Mouse (Mus musculus) left cerebral cortex, adult 18-20 months (tissue): ENCODE measurements around the gene Usp48. TPM values are rescaled to one million over a fixed set of nuclear protein-coding genes. Genes with fewer than 3 reads are reported as not detected.

Experiments
- DNase-seq, 2 experiments: peaks; one replicate each; pipeline ENCODE4 v3.0.0; 2021 to 2022; ENCODE audit warnings: low spot score in 2 of 2, mixed read lengths in 1 of 2
- total RNA-seq, 2 experiments: library from RNA; stranded (reverse); gene quantifications; 2 replicates each; pipeline ENCODE4 v1.2.3; 2021

Usp48 gene
- total RNA-seq, 2 experiments from 2014 or later: 111 to 127 TPM

GRCm38 (mm10) chr4:137682961-137683453 lies 89.5 kb downstream of the Usp48 start:
- DNase-seq: no peak

- no peak for DNase-seq
These were observed 91.3 kb downstream of the Usp48 start for GRCm38 (mm10) chr4:137684830-137685343.

GRCm38 (mm10) chr4:137686303-137686702 lies 92.7 kb downstream of the Usp48 start:
- DNase-seq: no peak

- DNase-seq: no peak
These were observed 93.8 kb downstream of the Usp48 start for GRCm38 (mm10) chr4:137687234-137687825.

GRCm38 (mm10) chr4:137692107-137692902 lies 98.8 kb downstream of the Usp48 start:
- peak; percentile 69 to 81 for DNase-seq

GRCm38 (mm10) chr4:137695300-137695699 lies 101.7 kb downstream of the Usp48 start:
- DNase-seq: no peak

- DNase-seq: no peak
These were observed 102.3 kb downstream of the Usp48 start for GRCm38 (mm10) chr4:137695900-137696299.

GRCm38 (mm10) chr4:137697156-137697885 lies 103.8 kb downstream of the Usp48 start:
- no peak for DNase-seq

GRCm38 (mm10) chr4:137698076-137698985 lies 104.8 kb downstream of the Usp48 start:
- no peak for DNase-seq

GRCm38 (mm10) chr4:137699264-137700211 lies 106.0 kb downstream of the Usp48 start:
- no peak for DNase-seq

- DNase-seq: no peak
These were observed 107.4 kb downstream of the Usp48 start for GRCm38 (mm10) chr4:137700960-137701359.

GRCm38 (mm10) chr4:137703077-137703476 lies 109.5 kb downstream of the Usp48 start:
- DNase-seq: no peak

- no peak for DNase-seq
These were observed 111.0 kb downstream of the Usp48 start for GRCm38 (mm10) chr4:137704561-137704960.

GRCm38 (mm10) chr4:137705379-137705778 lies 111.8 kb downstream of the Usp48 start:
- peak in 1 of 2 experiments; percentile 40 for DNase-seq

- DNase-seq: no peak
These were observed 113.0 kb downstream of the Usp48 start for GRCm38 (mm10) chr4:137706510-137706909.

GRCm38 (mm10) chr4:137707216-137707990 lies 113.8 kb downstream of the Usp48 start:
- peak; percentile 61 to 66 for DNase-seq
